Mouse (Mus musculus) intestine, embryonic 15.5 days (tissue): ENCODE data around the gene Zfp46. TPM values are rescaled to one million over a fixed set of nuclear protein-coding genes. Genes with fewer than 3 reads are reported as not detected.

Source experiments
- ATAC-seq: fragments of 200-750 bp; cut with Nextera tagmentation; 2 replicates; pipeline ENCODE4 v1.8.0; 2017; ENCODE audit warnings: moderate TSS enrichment, moderate library complexity
- H3K27ac ChIP-seq: fragments of 300-500 bp; sonication (generic); 2 replicates; pipeline ENCODE4 v1.5.1; 2015; ENCODE audit warnings: mild to moderate bottlenecking, inconsistent platforms
- H3K27me3 ChIP-seq: fragments of 300-500 bp; sonication (generic); replicated peaks from 2 replicates; pipeline ENCODE4 v1.6.1; 2015; ENCODE audit warnings: inconsistent platforms
- H3K36me3 ChIP-seq: fragments of 300-500 bp; sonication (generic); 2 replicates; pipeline ENCODE4 v1.6.1; 2015; ENCODE audit warnings: inconsistent platforms
- H3K4me1 ChIP-seq: fragments of 300-500 bp; sonication (generic); replicated peaks from 2 replicates; pipeline ENCODE4 v1.6.1; 2015; ENCODE audit warnings: inconsistent platforms
- H3K4me2 ChIP-seq: fragments of 300-500 bp; sonication (generic); replicated peaks from 2 replicates; pipeline ENCODE4 v1.6.1; 2015; ENCODE audit warnings: mild to moderate bottlenecking, inconsistent platforms
- H3K4me3 ChIP-seq: fragments of 300-500 bp; sonication (generic); replicated peaks from 2 replicates; pipeline ENCODE4 v1.5.1; 2015; ENCODE audit warnings: inconsistent platforms
- H3K9ac ChIP-seq: fragments of 300-500 bp; sonication (generic); 2 replicates; pipeline ENCODE4 v1.6.1; 2015; ENCODE audit warnings: inconsistent platforms
- H3K9me3 ChIP-seq: fragments of 300-500 bp; sonication (generic); 2 replicates; pipeline ENCODE4 v1.6.1; 2016; ENCODE audit warnings: inconsistent platforms
- WGBS: fragments of 180-500 bp; shearing (Covaris S2); methylation state at CpG from one replicate; pipeline ENCODE4 v1.1.7; 2015; 5-methylcytosine and 5-hydroxymethylcytosine counted together
- polyA plus RNA-seq: library from polyadenylated mRNA; unstranded; fragments of >200 nt; fragmentation: Nextera tagmentation; extraction: Ambion mirVana; gene quantifications from 2 replicates; pipeline ENCODE4 v1.2.1, GENCODE M21; 2015

The Zfp46 gene
- polyA plus RNA-seq: 16.0 and 16.8 TPM in 2 replicates

DNA sequence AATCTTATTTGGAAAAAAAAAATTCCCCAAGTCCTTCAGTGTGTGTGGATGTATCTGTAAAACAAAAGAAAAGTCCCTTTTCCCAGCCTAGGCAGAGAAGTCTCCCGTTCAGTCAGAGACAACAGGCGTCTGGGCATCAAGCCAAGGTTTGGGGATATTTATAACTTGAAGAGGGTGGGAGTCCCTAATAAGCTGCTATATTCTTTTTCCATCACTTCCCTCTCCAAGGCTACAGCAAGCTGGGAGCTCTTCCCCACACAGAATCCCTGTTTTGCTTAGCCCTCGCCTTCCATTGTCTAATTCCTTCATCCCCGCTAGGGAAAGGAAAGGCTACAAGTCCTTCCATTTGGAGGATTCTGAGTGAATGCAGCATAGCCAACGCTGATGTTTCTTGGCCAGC, at the start of gene Zfp46:
Zfp46 (plus strand) TSS at position 229 of the 400 bp plus-strand sequence.
- H3K4me3 ChIP-seq: peak within 1 kb of the TSS; percentile 65
- peak within 1 kb of the TSS; percentile 82 for H3K4me2 ChIP-seq
- H3K4me1 ChIP-seq: peaks cover 28% of the 10 kb centered on the region
- peaks cover 15% of the 10 kb centered on the region for H3K36me3 ChIP-seq
- H3K27me3 ChIP-seq: no peaks in the 10 kb centered on the region
- 31% methylated on average over 5 of the region's 5 CpGs for WGBS
- peak within 1 kb of the TSS; percentile 50 for H3K9ac ChIP-seq
- no peak for ATAC-seq
- H3K9me3 ChIP-seq: no peaks in the 10 kb centered on the region
- peak within 1 kb of the TSS; percentile 94 for H3K27ac ChIP-seq

DNA sequence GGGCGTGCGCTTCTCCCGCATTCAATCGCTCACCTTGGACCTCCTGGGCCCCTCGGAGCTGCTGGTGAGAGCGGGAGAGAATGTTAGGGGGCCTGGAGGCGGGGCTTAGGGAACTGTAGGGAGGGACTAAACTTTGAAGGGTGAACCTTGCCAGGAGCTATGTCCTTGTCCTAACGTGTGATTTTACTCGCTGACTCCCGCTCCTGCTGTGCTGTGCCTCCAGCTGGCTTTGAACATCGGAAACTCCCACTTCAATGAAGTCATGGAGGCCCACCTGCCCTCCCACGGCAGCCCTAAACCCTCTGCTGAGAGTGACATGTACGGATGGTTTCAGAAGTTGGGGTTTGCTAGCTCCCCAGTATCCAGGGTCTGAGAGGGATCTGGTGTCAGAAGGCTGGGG, 45.8 kb upstream of the Zfp46 start:
- 47% methylated on average over 13 of the region's 13 CpGs for WGBS
- no peak for ATAC-seq
- Histone ChIP-seq H3K4me3 (no peak overlapping the region), H3K4me1 (peaks cover 8% of the 10 kb centered on the region; the same call in 1 of the 2 replicates), H3K9me3 (no peaks in the 10 kb centered on the region), H3K27ac (no peak overlapping the region), H3K27me3 (peaks cover 9% of the 10 kb centered on the region; the same call in 1 of the 2 replicates), H3K4me2 (no peak overlapping the region), H3K9ac (no peak overlapping the region), H3K36me3 (0 out of 2 replicates have a peak, but pooled peaks cover 12% of the 10 kb centered on the region)

DNA sequence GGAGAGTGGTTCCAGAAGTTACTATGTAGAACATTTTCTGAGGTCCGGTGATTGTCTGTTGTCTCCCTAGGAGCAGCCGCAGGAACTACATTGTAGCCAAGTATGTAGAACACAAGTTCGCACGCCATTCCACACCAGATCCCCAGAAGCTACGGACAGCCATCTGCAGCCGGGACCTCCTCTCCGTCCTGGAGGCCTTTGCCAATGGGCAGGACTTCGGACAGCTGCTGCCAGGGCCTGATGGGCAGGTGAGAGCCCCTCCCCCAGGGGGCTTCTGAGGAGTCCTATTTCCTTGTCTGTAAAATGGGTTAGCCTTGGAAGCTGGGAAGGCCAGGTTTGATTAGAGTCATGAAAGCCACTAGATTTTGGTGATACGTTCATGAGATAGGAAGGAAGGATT, 45.4 kb upstream of the Zfp46 start:
- 81% methylated on average over 9 of the region's 9 CpGs for WGBS
- Histone ChIP-seq H3K9ac (no peak overlapping the region), H3K27ac (no peak overlapping the region), H3K36me3 (0 out of 2 replicates have a peak, but pooled peaks cover 13% of the 10 kb centered on the region), H3K4me2 (no peak overlapping the region), H3K9me3 (no peaks in the 10 kb centered on the region), H3K27me3 (peaks cover 9% of the 10 kb centered on the region; the same call in 1 of the 2 replicates), H3K4me1 (peaks cover 8% of the 10 kb centered on the region; the same call in 1 of the 2 replicates), H3K4me3 (no peak overlapping the region)
- no peak for ATAC-seq

- Histone ChIP-seq H3K9ac (no peak overlapping the region), H3K4me2 (no peak overlapping the region), H3K9me3 (no peaks in the 10 kb centered on the region), H3K4me3 (no peak overlapping the region), H3K27ac (no peak overlapping the region), H3K36me3 (0 out of 2 replicates have a peak, but pooled peaks cover 13% of the 10 kb centered on the region), H3K27me3 (peaks cover 9% of the 10 kb centered on the region; the same call in 1 of the 2 replicates), H3K4me1 (peaks cover 8% of the 10 kb centered on the region; the same call in 1 of the 2 replicates)
- peak; percentile 66 for ATAC-seq
- 20% methylated on average over 8 of the region's 8 CpGs for WGBS
Observed at GRCm38 (mm10) chr4:136239622-136240021, 44.9 kb upstream of the Zfp46 start.

DNA sequence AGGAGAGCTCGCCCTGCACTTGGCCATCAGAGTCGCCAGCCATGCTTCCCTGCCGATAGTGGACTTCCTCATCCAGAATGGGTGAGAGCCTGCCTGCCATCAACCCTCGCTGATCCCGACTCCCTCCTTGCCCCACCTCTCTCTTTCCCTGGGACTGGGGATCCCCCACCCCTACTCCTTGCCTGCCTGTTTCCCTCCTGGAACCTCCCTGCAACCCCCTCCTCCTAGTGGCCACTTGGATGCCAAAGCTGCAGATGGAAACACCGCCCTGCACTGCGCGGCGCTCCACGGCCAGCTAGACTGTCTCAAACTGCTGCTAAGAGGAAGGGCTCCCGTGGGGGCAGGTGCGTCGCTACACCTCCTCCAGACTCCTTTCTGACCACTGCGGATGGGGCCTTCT, 44.4 kb upstream of the Zfp46 start:
- H3K4me1 ChIP-seq: peaks cover 8% of the 10 kb centered on the region; the same call in 1 of the 2 replicates
- WGBS: 73% methylated on average over 14 of the region's 14 CpGs

DNA sequence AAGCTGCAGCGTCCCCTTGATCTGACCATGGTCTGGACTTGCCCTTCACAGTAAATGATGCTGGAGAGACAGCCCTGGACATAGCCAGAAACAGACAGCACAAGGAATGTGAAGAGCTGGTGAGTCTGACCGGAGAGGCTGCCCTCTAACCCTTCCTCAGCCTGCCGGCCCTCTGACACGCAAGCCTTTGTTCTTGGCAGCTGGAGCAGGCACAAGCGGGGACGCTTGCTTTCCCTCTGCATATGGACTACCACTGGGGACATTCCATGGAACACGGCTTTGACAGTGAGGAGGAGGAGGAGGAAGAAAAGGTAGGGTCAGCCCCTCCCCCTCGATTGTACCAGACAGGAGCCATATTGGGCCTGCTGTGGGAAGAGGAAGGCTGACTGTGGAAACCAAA, 43.5 kb upstream of the Zfp46 start:
- Histone ChIP-seq H3K27me3 (peaks cover 9% of the 10 kb centered on the region; the same call in 1 of the 2 replicates), H3K36me3 (0 out of 2 replicates have a peak, but pooled peaks cover 13% of the 10 kb centered on the region), H3K9ac (no peak overlapping the region), H3K4me1 (peaks cover 10% of the 10 kb centered on the region; the same call in 1 of the 2 replicates), H3K4me2 (no peak overlapping the region), H3K4me3 (no peak overlapping the region), H3K9me3 (no peaks in the 10 kb centered on the region), H3K27ac (no peak overlapping the region)
- 75% methylated on average over 8 of the region's 8 CpGs for WGBS
- ATAC-seq: no peak

More for the DNA sequence above, 44.4 kb upstream of the Zfp46 start:
- Histone ChIP-seq H3K27ac (no peak overlapping the region), H3K27me3 (peaks cover 9% of the 10 kb centered on the region; the same call in 1 of the 2 replicates), H3K9me3 (no peaks in the 10 kb centered on the region), H3K4me3 (no peak overlapping the region), H3K9ac (no peak overlapping the region), H3K4me2 (no peak overlapping the region), H3K36me3 (0 out of 2 replicates have a peak, but pooled peaks cover 13% of the 10 kb centered on the region)
- no peak; the same call in 1 of the 2 replicates for ATAC-seq

GRCm38 (mm10) chr4:136242065-136242703, 42.3 kb upstream of the Zfp46 start:
- Histone ChIP-seq H3K9ac (no peak overlapping the region), H3K36me3 (0 out of 2 replicates have a peak, but pooled peaks cover 13% of the 10 kb centered on the region), H3K4me1 (peaks cover 22% of the 10 kb centered on the region), H3K4me3 (no peak overlapping the region), H3K4me2 (no peak overlapping the region), H3K9me3 (no peaks in the 10 kb centered on the region), H3K27me3 (peaks cover 9% of the 10 kb centered on the region), H3K27ac (no peak overlapping the region)
- no peak for ATAC-seq
- 50% methylated on average over 8 of the region's 8 CpGs for WGBS

DNA sequence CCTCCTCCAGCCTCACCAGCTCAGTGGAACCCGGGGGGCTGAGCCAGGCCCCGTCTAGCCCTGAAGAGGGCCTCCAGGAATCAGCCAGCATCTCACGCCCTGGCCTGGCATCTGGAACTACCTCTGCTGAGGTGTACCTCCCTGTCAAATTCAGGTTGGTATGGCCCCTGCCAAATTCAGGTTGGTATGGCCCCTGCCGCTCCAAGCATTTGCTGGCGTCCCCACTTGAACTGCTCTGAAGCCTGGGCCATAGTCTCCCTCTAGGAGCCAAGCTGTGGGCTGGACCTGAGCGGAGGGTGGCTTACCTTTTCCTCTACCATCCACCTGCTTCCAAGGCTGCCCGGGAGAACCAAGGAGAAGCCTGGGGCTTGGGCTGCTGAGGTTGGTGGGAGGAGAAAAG, 41.8 kb upstream of the Zfp46 start:
- no peak overlapping the region for H3K27ac ChIP-seq
- H3K9ac ChIP-seq: no peak overlapping the region
- no peak for ATAC-seq
- no peak overlapping the region for H3K4me2 ChIP-seq
- H3K4me1 ChIP-seq: peaks cover 27% of the 10 kb centered on the region
- H3K27me3 ChIP-seq: peaks cover 14% of the 10 kb centered on the region
- H3K4me3 ChIP-seq: no peak overlapping the region
- no peaks in the 10 kb centered on the region for H3K9me3 ChIP-seq
- 84% methylated on average over 7 of the region's 7 CpGs for WGBS
- 0 out of 2 replicates have a peak, but pooled peaks cover 13% of the 10 kb centered on the region for H3K36me3 ChIP-seq

GRCm38 (mm10) chr4:136244208-136244607, 40.3 kb upstream of the Zfp46 start:
- no peak overlapping the region for H3K4me3 ChIP-seq
- H3K9ac ChIP-seq: no peak overlapping the region
- no peaks in the 10 kb centered on the region for H3K9me3 ChIP-seq
- 69% methylated on average over 7 of the region's 7 CpGs for WGBS
- H3K27me3 ChIP-seq: peaks cover 12% of the 10 kb centered on the region
- H3K4me1 ChIP-seq: peaks cover 33% of the 10 kb centered on the region
- H3K4me2 ChIP-seq: no peak overlapping the region
- no peak for ATAC-seq
- H3K36me3 ChIP-seq: 0 out of 2 replicates have a peak, but pooled peaks cover 13% of the 10 kb centered on the region
- H3K27ac ChIP-seq: no peak overlapping the region

- H3K9ac ChIP-seq: no peak overlapping the region
- no peak overlapping the region for H3K4me2 ChIP-seq
- peaks cover 12% of the 10 kb centered on the region for H3K27me3 ChIP-seq
- H3K4me1 ChIP-seq: peaks cover 44% of the 10 kb centered on the region
- H3K36me3 ChIP-seq: 0 out of 2 replicates have a peak, but pooled peaks cover 7% of the 10 kb centered on the region
- no peak overlapping the region for H3K4me3 ChIP-seq
- H3K27ac ChIP-seq: no peak overlapping the region
- no peak for ATAC-seq
- H3K9me3 ChIP-seq: no peaks in the 10 kb centered on the region
- 58% methylated on average over 5 of the region's 5 CpGs for WGBS
Observed at GRCm38 (mm10) chr4:136245681-136246080, 38.8 kb upstream of the Zfp46 start.

GRCm38 (mm10) chr4:136246568-136246969, 37.9 kb upstream of the Zfp46 start:
- Histone ChIP-seq H3K27me3 (peaks cover 12% of the 10 kb centered on the region), H3K9me3 (no peaks in the 10 kb centered on the region), H3K27ac (no peak overlapping the region), H3K4me3 (no peak overlapping the region), H3K4me2 (peak overlapping the region; percentile 99), H3K36me3 (0 out of 2 replicates have a peak, but pooled peaks cover 2% of the 10 kb centered on the region), H3K9ac (no peak overlapping the region), H3K4me1 (peaks cover 44% of the 10 kb centered on the region)
- WGBS: 9% methylated on average over 12 of the region's 12 CpGs
- ATAC-seq: no peak

GRCm38 (mm10) chr4:136247386-136247728, 37.1 kb upstream of the Zfp46 start:
- Histone ChIP-seq H3K4me1 (peaks cover 44% of the 10 kb centered on the region), H3K27me3 (peaks cover 12% of the 10 kb centered on the region), H3K9ac (peak overlapping the region; percentile 58; the same call in 1 of the 2 replicates), H3K36me3 (0 out of 2 replicates have a peak, but pooled peaks cover 2% of the 10 kb centered on the region), H3K4me2 (peak overlapping the region; percentile 99), H3K9me3 (no peaks in the 10 kb centered on the region), H3K27ac (no peak overlapping the region), H3K4me3 (peak overlapping the region; percentile 54)
- no peak; the same call in 1 of the 2 replicates for ATAC-seq
- WGBS: 6% methylated on average over 14 of the region's 14 CpGs
